Mouse (Mus musculus): ENCODE measurements around the gene Zfp36. TPM values are rescaled to one million over a fixed set of nuclear protein-coding genes. Genes with fewer than 3 reads are reported as not detected.

Gene Zfp36
- total and polyA plus RNA-seq, 3 experiments = 0.50 to 2.8 TPM; not detected in 1

DNA sequence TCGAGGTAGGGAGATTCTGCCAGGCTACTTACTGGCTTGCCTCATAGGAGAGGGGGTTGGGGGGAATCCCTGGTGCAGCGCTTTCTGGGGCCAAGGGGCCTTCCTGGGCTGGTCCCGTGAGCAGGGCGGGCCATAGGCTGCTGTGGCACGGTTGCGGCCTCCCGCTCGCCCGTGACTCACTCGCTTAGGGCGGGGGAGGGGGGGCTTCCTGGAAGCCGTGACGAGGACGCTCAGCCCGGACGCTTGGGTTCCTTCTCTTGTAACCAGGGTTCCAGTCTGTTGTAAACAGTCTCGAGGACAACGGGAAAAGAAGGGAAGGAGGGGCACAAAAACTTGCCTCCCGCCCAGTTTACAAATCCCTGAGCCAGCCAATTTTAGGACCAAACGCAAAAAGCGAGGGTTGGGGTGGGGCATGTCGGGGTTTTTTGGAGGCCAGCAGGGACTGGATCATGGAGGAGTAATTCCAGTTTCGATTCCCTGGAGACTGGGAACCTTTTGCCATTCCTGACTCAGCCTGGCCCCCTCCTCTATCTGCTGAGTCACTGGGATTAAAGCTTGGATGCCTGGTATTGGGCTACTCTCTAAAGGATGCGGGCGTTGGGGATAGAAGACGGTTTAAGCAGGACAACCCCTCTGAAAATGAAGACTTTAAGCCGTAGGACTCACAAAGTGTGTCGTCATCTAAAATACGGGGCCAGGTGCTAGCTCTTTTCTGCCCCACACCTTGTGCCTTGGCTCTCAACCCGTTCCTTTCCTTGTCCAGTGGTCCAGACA lies 1.2 kb upstream of the Zfp36 start:
- Histone ChIP-seq H3K27ac (ENCODE audit: control insufficient read depth, low read depth, low read length) (peak overlapping the region; percentile 95), H3K9me3 (replicated peaks; ENCODE audit: insufficient read depth, low read length) (no peaks in the 10 kb centered on the region), H3K4me1 (ENCODE audit: control insufficient read depth in 1 of 2, insufficient read depth in 2 of 2, low read length in 2 of 2) (peaks cover 6 to 29% of the 10 kb centered on the region in 2 experiments), H3K36me3 (ENCODE audit: control insufficient read depth in 1 of 2, insufficient read depth in 2 of 2, low read length in 2 of 2) (peaks cover 0 to 17% of the 10 kb centered on the region in 2 experiments; a peak in 2 of 4 replicates), H3K9ac (ENCODE audit: control insufficient read depth, low read depth, low read length, poor library complexity, severe bottlenecking) (peak overlapping the region; percentile 74), H3K4me3 (ENCODE audit: control insufficient read depth in 1 of 2, insufficient read depth in 1 of 2, low read depth in 2 of 2, low read length in 2 of 2) (peak overlapping the region; percentile 57 to 85), H3K27me3 (ENCODE audit: control insufficient read depth in 1 of 2, insufficient read depth in 2 of 2, low read length in 2 of 2) (no peaks in the 10 kb centered on the region), H3K79me2 (ENCODE audit: control insufficient read depth, insufficient read depth, low read length, poor library complexity) (peaks cover 3% of the 10 kb centered on the region)
- 0 out of 2 replicates have a peak, but pooled peaks have one; percentile 40 for TF ChIP-seq USF1 (IDR thresholded peaks at IDR 0.05; ENCODE audit: low read depth, low read length)
- no peak for TF ChIP-seq RAD21 (IDR thresholded peaks at IDR 0.05; ENCODE audit: low read depth, low read length)
- peak; percentile 99 for TF ChIP-seq BHLHE40 (IDR thresholded peaks at IDR 0.05; ENCODE audit: borderline replicate concordance, low read depth, low read length)
- no peak; the same call in none of the 2 replicates for TF ChIP-seq SIN3A (IDR thresholded peaks at IDR 0.05; ENCODE audit: low read length)
- TF ChIP-seq POLR2A (IDR thresholded peaks at IDR 0.05; ENCODE audit: control insufficient read depth in 1 of 2, insufficient read depth in 1 of 2, low read depth in 1 of 2, low read length in 2 of 2, poor library complexity in 1 of 2) = peak in 1 of 2 experiments; percentile 26; a peak in 1 of 4 replicates
- no peak for TF ChIP-seq NELFE (IDR thresholded peaks at IDR 0.05; ENCODE audit: low read depth, low read length)
- peak; percentile 37; the same call in 1 of the 2 replicates for TF ChIP-seq ELF1 (IDR thresholded peaks at IDR 0.05; ENCODE audit: low read depth, low read length)
- TF ChIP-seq HCFC1 (IDR thresholded peaks at IDR 0.05; ENCODE audit: low read depth, low read length) = no peak
- TF ChIP-seq ETS1 (IDR thresholded peaks at IDR 0.05; ENCODE audit: low read depth, low read length) = peak; percentile 80
- peak; percentile 67 for TF ChIP-seq MAZ (IDR thresholded peaks at IDR 0.05; ENCODE audit: low read depth, low read length)
- TF ChIP-seq ZNF384 (IDR thresholded peaks at IDR 0.05; ENCODE audit: low read depth, low read length) = peak; percentile 5; the same call in 1 of the 2 replicates
- peak; percentile 84 for DNase-seq (ENCODE audit: low read depth, low spot score)

- DNase-seq (ENCODE audit: low read depth, low spot score) = peak; percentile 96
- Histone ChIP-seq H3K79me2 (ENCODE audit: control insufficient read depth, insufficient read depth, low read length, poor library complexity) (peaks cover 3% of the 10 kb centered on the region), H3K27ac (ENCODE audit: control insufficient read depth, low read depth, low read length) (peak overlapping the region; percentile 95), H3K4me1 (ENCODE audit: control insufficient read depth in 1 of 2, insufficient read depth in 2 of 2, low read length in 2 of 2) (peaks cover 6 to 35% of the 10 kb centered on the region in 2 experiments), H3K9me3 (replicated peaks; ENCODE audit: insufficient read depth, low read length) (no peaks in the 10 kb centered on the region), H3K36me3 (ENCODE audit: control insufficient read depth in 1 of 2, insufficient read depth in 2 of 2, low read length in 2 of 2) (peaks cover 0 to 20% of the 10 kb centered on the region in 2 experiments; a peak in 2 of 4 replicates), H3K27me3 (ENCODE audit: control insufficient read depth in 1 of 2, insufficient read depth in 2 of 2, low read length in 2 of 2) (no peaks in the 10 kb centered on the region), H3K9ac (ENCODE audit: control insufficient read depth, low read depth, low read length, poor library complexity, severe bottlenecking) (peak overlapping the region; percentile 86), H3K4me3 (ENCODE audit: control insufficient read depth in 1 of 2, insufficient read depth in 1 of 2, low read depth in 2 of 2, low read length in 2 of 2) (peak overlapping the region; percentile 69 to 77)
- TF ChIP-seq RAD21 (IDR thresholded peaks at IDR 0.05; ENCODE audit: low read depth, low read length) = no peak
- TF ChIP-seq MAX (IDR thresholded peaks at IDR 0.05; ENCODE audit: low read length) = peak; percentile 10; the same call in 1 of the 2 replicates
- peak; percentile 97 for TF ChIP-seq POLR2AphosphoS2 (IDR thresholded peaks at IDR 0.05; ENCODE audit: low read length)
- peak; percentile 79 for TF ChIP-seq HCFC1 (IDR thresholded peaks at IDR 0.05; ENCODE audit: low read depth, low read length)
- TF ChIP-seq POLR2A (IDR thresholded peaks at IDR 0.05; ENCODE audit: control insufficient read depth in 1 of 2, insufficient read depth in 1 of 2, low read depth in 1 of 2, low read length in 2 of 2, poor library complexity in 1 of 2) = peak; percentile 98 to 99
- TF ChIP-seq GABPA (IDR thresholded peaks at IDR 0.05; ENCODE audit: low read depth, low read length) = 0 out of 2 replicates have a peak, but pooled peaks have one; percentile 10
- peak; percentile 88 for TF ChIP-seq ELF1 (IDR thresholded peaks at IDR 0.05; ENCODE audit: low read depth, low read length)
- TF ChIP-seq TAL1 (IDR thresholded peaks at IDR 0.05; ENCODE audit: low read length) = no peak
- TF ChIP-seq MXI1 (IDR thresholded peaks at IDR 0.05; ENCODE audit: low read depth, low read length) = peak; percentile 83
- no peak for TF ChIP-seq CHD1 (IDR thresholded peaks at IDR 0.05; ENCODE audit: low read depth, low read length)
- peak; percentile 10; the same call in 1 of the 2 replicates for TF ChIP-seq SMC3 (IDR thresholded peaks at IDR 0.05; ENCODE audit: low read depth, low read length)
- peak; percentile 97 for TF ChIP-seq NELFE (IDR thresholded peaks at IDR 0.05; ENCODE audit: low read depth, low read length)
- TF ChIP-seq ZMIZ1 (IDR thresholded peaks at IDR 0.05; ENCODE audit: low read depth, low read length) = peak; percentile 99
- TF ChIP-seq ETS1 (IDR thresholded peaks at IDR 0.05; ENCODE audit: low read depth, low read length) = peak; percentile 57
- peak; percentile 84 for TF ChIP-seq SIN3A (IDR thresholded peaks at IDR 0.05; ENCODE audit: low read length)
- TF ChIP-seq EP300 (IDR thresholded peaks at IDR 0.05; ENCODE audit: low read depth in 1 of 2, low read length in 2 of 2) = peak in 1 of 2 experiments; percentile 30; a peak in 1 of 4 replicates
- TF ChIP-seq TBP (IDR thresholded peaks at IDR 0.05; ENCODE audit: low read depth, low read length) = peak; percentile 96
- no peak; the same call in 1 of the 2 replicates for TF ChIP-seq USF1 (IDR thresholded peaks at IDR 0.05; ENCODE audit: low read depth, low read length)
- peak; percentile 54 for TF ChIP-seq TCF12 (IDR thresholded peaks at IDR 0.05; ENCODE audit: low read depth, low read length)
- no peak for TF ChIP-seq MYB (IDR thresholded peaks at IDR 0.05; ENCODE audit: low read depth, low read length)
- peak; percentile 83; the same call in 1 of the 2 replicates for TF ChIP-seq MAZ (IDR thresholded peaks at IDR 0.05; ENCODE audit: low read depth, low read length)
- TF ChIP-seq CHD2 (IDR thresholded peaks at IDR 0.05; ENCODE audit: low read length) = peak; percentile 45
These were observed 1.0 kb downstream of the Zfp36 start for GRCm38 (mm10) chr7:28378769-28379651.
